Mouse (Mus musculus): ENCODE measurements around the gene Gna13.

DNA sequence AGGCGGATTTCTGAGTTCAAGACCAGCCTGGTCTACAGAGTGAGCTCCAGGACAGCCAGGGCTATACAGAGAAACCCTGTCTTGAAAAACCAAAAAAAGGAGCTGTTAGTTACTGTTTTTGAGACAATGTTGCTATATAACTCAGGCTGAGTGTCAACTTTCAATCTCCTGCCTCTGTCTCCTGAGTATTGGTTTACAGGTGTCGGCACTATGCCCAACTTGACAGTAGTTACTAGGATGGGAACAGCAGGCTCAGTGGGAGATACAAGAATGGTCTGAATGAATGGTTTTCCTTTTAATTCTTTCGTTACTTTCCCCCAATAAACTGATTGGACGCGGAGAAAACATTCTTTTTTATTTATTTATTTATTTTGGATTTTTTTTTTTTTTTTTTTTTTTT, 64.7 kb downstream of the Gna13 start:
- TF ChIP-seq CTCF (IDR thresholded peaks at IDR 0.05; ENCODE audit: extremely low read depth, insufficient read depth, low read length) (no peak), POLR2A (IDR thresholded peaks at IDR 0.05; ENCODE audit: extremely low read depth, insufficient read depth, low read length) (no peak)

Measured in cortical plate, adult 2 months (tissue).